Mouse (Mus musculus): ENCODE results near the gene Med12.

- TF ChIP-seq CTCF (IDR thresholded peaks at IDR 0.05; ENCODE audit: borderline replicate concordance, extremely low read depth, insufficient read depth, insufficient read length) (no peak), POLR2A (IDR thresholded peaks at IDR 0.05; ENCODE audit: borderline replicate concordance, extremely low read depth, insufficient read depth, insufficient read length, poor library complexity, severe bottlenecking) (no peak)
These were observed 30.8 kb downstream of the Med12 start for GRCm38 (mm10) chrX:101304646-101305045.
